In the genomic region with DNA sequence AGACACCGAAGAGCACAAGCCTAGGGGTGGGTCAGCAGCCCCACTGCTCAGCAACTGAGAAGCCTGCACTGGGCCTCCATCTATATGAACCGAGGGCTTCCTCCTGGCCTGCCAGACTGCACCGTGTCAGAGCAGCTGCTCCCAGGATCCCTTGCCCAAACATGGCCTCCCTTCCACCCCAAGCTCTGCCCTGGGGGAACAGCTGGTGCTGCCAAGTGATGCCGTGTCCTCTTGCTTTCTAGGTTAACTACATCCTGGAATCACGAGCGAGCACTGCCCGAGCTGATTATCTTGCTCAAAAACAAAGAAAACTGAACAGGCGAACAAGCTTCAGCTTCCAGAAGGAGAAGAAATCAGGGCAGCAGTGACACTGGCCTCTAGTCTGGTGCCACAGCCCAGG, we compare ENCODE assay signal across 23 mouse cellular contexts.
DNase-seq lines count a peak whose midpoint lies in the region; ATAC-seq lines count a peak whose summit lies in the region.
"Had no signal": no experiment of that assay in that cellular context is flagged by ENCODE, and none has a peak within 500 bp of the region (broad histone marks: within the 10 kb centered on the region; RNA-seq: fewer than 3 reads in every experiment).

No protein-coding gene starts in this region.

- no peak overlapping the region for H3K9ac ChIP-seq in hindbrain, embryonic 12.5 days
- H3K9ac ChIP-seq: embryonic facial prominence, embryonic 15.5 days; heart, embryonic 13.5 days; limb, embryonic 15.5 days; liver, embryonic 15.5 days had no signal

- H3K27me3 ChIP-seq in hindbrain, embryonic 10.5 days (ENCODE audit: insufficient read depth, poor library complexity, severe bottlenecking): no peaks in the 10 kb centered on the region
- H3K27me3 ChIP-seq in hindbrain, embryonic 12.5 days: no peaks in the 10 kb centered on the region
- H3K27me3 ChIP-seq: CH12.LX; embryonic facial prominence, embryonic 15.5 days; heart, embryonic 13.5 days; limb, embryonic 15.5 days; liver, embryonic 15.5 days had no signal

- ATAC-seq in hindbrain, embryonic 12.5 days (ENCODE audit: low FRiP score): no peak
- ATAC-seq: inflammation-experienced regulatory T-cells, adult 6 months; lung, postnatal 0 days had no signal

- peaks cover 37% of the 10 kb centered on the region for H3K36me3 ChIP-seq in hindbrain, embryonic 10.5 days
- H3K36me3 ChIP-seq in hindbrain, embryonic 12.5 days: peaks cover 15% of the 10 kb centered on the region; the same call in 1 of the 2 replicates

- intact Hi-C loops in heart, postnatal 10 days (cut with DNase I): no loop called here

- DNase-seq in hindbrain, embryonic 10.5 days (ENCODE audit: low spot score): no peak
- DNase-seq in retina, postnatal 1 day: peak; percentile 55
- no peak for DNase-seq in retina, embryonic 14.5 days (ENCODE audit: low spot score)
- DNase-seq in cerebellum, postnatal 36 days: peak; percentile 16 to 30
- DNase-seq in heart, postnatal 10 days: no peak
- DNase-seq in thymus, postnatal 10 days (ENCODE audit: low spot score in 2 of 2): no peak
- DNase-seq: heart, adult 11 months; heart, postnatal 36 days; kidney, adult 8-10 months; kidney, postnatal 14 days; layer of hippocampus, postnatal 36 days; right cerebral cortex, adult 18-20 months; thymus, postnatal 36 days had no signal

- H3K4me1 ChIP-seq in hindbrain, embryonic 10.5 days (replicated peaks): peaks cover 28% of the 10 kb centered on the region
- peaks cover 21% of the 10 kb centered on the region for H3K4me1 ChIP-seq in hindbrain, embryonic 12.5 days

- peak overlapping the region; percentile 17; the same call in 1 of the 2 replicates for H3K27ac ChIP-seq in hindbrain, embryonic 10.5 days
- no peak overlapping the region for H3K27ac ChIP-seq in hindbrain, embryonic 12.5 days
- H3K27ac ChIP-seq: embryonic facial prominence, embryonic 15.5 days; heart, embryonic 13.5 days; layer of hippocampus, adult 2 months; limb, embryonic 15.5 days; liver, embryonic 15.5 days had no signal

- H3K4me2 ChIP-seq in hindbrain, embryonic 12.5 days (replicated peaks): no peak overlapping the region
- H3K4me2 ChIP-seq: embryonic facial prominence, embryonic 15.5 days; heart, embryonic 13.5 days; limb, embryonic 15.5 days; liver, embryonic 15.5 days; midbrain, embryonic 11.5 days had no signal

- H3K4me3 ChIP-seq in hindbrain, embryonic 10.5 days: no peak overlapping the region
- no peak overlapping the region for H3K4me3 ChIP-seq in hindbrain, embryonic 12.5 days
- H3K4me3 ChIP-seq: embryonic facial prominence, embryonic 15.5 days; heart, embryonic 13.5 days; layer of hippocampus, adult 2 months; limb, embryonic 15.5 days; liver, embryonic 15.5 days had no signal

- WGBS in hindbrain, embryonic 10.5 days: 88% methylated on average over 8 of the region's 8 CpGs
- WGBS in hindbrain, embryonic 12.5 days: 77% methylated on average over 8 of the region's 8 CpGs

- no peaks in the 10 kb centered on the region for H3K9me3 ChIP-seq in hindbrain, embryonic 10.5 days
- no peaks in the 10 kb centered on the region for H3K9me3 ChIP-seq in hindbrain, embryonic 12.5 days (replicated peaks)
- H3K9me3 ChIP-seq: embryonic facial prominence, embryonic 15.5 days; heart, embryonic 13.5 days; limb, embryonic 15.5 days; liver, embryonic 15.5 days had no signal

Comparison
In these comparisons a context has a peak if more than half of its experiments do, and no peak if none do; other contexts are left out.
1. DNase-seq: peak in retina, postnatal 1 day (single experiment) and cerebellum, postnatal 36 days (2 of 2); none in hindbrain, embryonic 10.5 days (single experiment), retina, embryonic 14.5 days (single experiment), heart, postnatal 10 days (0 of 2) and thymus, postnatal 10 days (0 of 2).